Mouse (Mus musculus) T-helper 1 cell (primary cell): ENCODE results near the gene Brwd1.
"Not testable (repeated sequence)": the region's sequence is repeated elsewhere in the genome, so short reads cannot be mapped to it uniquely, and the experiment has no call there.

Experiments used
- in situ Hi-C: fragments of 300-600 bp; cut with MboI, MseI; formaldehyde crosslinking; loops from one replicate; pipeline ENCODE4 v1.15.1; 2025; ENCODE audit warnings: high pct_unique_total_duplicates

Brwd1 gene

GRCm38 (mm10) chr16:96082301-96083178, at the start of gene Brwd1:
TSS of gene Brwd1 (minus strand) at chr16:96082526.
- in situ Hi-C loops = no loop called here

- in situ Hi-C loops = no loop called here
Observed at GRCm38 (mm10) chr16:96128466-96128865, 46.1 kb upstream of the Brwd1 start.

GRCm38 (mm10) chr16:96127657-96128344, 45.5 kb upstream of the Brwd1 start, which contains the start of gene Hmgn1:
TSS of gene Hmgn1 (minus strand) at chr16:96127729.
- in situ Hi-C loops = no loop called here

GRCm38 (mm10) chr16:96127288-96127656, 44.9 kb upstream of the Brwd1 start:
- in situ Hi-C loops = no loop called here

GRCm38 (mm10) chr16:96126684-96127171, 44.4 kb upstream of the Brwd1 start:
- in situ Hi-C loops = no loop called here

GRCm38 (mm10) chr16:96120022-96120623, 37.8 kb upstream of the Brwd1 start:
- in situ Hi-C loops = no loop called here

GRCm38 (mm10) chr16:96114729-96115128, 32.4 kb upstream of the Brwd1 start:
- in situ Hi-C loops = no loop called here

GRCm38 (mm10) chr16:96112769-96113168, 30.4 kb upstream of the Brwd1 start:
- in situ Hi-C loops = no loop called here

GRCm38 (mm10) chr16:96110655-96111345, 28.5 kb upstream of the Brwd1 start:
- in situ Hi-C loops = no loop called here

GRCm38 (mm10) chr16:96109673-96110072, 27.3 kb upstream of the Brwd1 start:
- in situ Hi-C loops = no loop called here

GRCm38 (mm10) chr16:96103036-96103435, 20.7 kb upstream of the Brwd1 start:
- in situ Hi-C loops = no loop called here

- in situ Hi-C loops = not testable (repeated sequence)
Observed at GRCm38 (mm10) chr16:96097811-96098210, 15.5 kb upstream of the Brwd1 start.

GRCm38 (mm10) chr16:96095966-96096365, 13.6 kb upstream of the Brwd1 start:
- in situ Hi-C loops = no loop called here

GRCm38 (mm10) chr16:96091515-96092504, 9.5 kb upstream of the Brwd1 start:
- in situ Hi-C loops = no loop called here

GRCm38 (mm10) chr16:96088120-96088519, 5.8 kb upstream of the Brwd1 start:
- in situ Hi-C loops = no loop called here

- in situ Hi-C loops = no loop called here
Observed at GRCm38 (mm10) chr16:96087436-96087835, 5.1 kb upstream of the Brwd1 start.

- in situ Hi-C loops = no loop called here
Observed at GRCm38 (mm10) chr16:96087001-96087400, 4.7 kb upstream of the Brwd1 start.

GRCm38 (mm10) chr16:96085597-96085996, 3.3 kb upstream of the Brwd1 start:
- in situ Hi-C loops = no loop called here

GRCm38 (mm10) chr16:96083179-96083646, 887 bp upstream of the Brwd1 start:
- in situ Hi-C loops = no loop called here

GRCm38 (mm10) chr16:96081742-96082241, 534 bp downstream of the Brwd1 start:
- in situ Hi-C loops = no loop called here
